Mouse (Mus musculus): ENCODE data around the gene Grb2. TPM values are rescaled to one million over a fixed set of nuclear protein-coding genes. Genes with fewer than 3 reads are reported as not detected.

Grb2 gene
- total RNA-seq (2021) = 100 to 1,000 TPM in 1 of 2 experiments, 10 to 100 TPM in 1; 99.1 to 104 TPM
- long read RNA-seq, experiment 1, transcript Grb2-201 (6 exons, 2,709 nt) = major isoform, 68 of 105 reads
- long read RNA-seq, experiment 1, transcript Grb2-203 (5 exons, 2,683 nt) = minor isoform, 5 of 105 reads
- long read RNA-seq, experiment 1, partial matches to known transcripts = 8 of 105 reads
- long read RNA-seq, experiment 1, other reads (novel, unspliced or antisense) = 24 of 105 reads
- long read RNA-seq, experiment 2, transcript Grb2-203 (5 exons, 2,683 nt) = minor isoform, 7 of 44 reads
- long read RNA-seq, experiment 2, transcript Grb2-201 (6 exons, 2,709 nt) = major isoform, 22 of 44 reads
- long read RNA-seq, experiment 2, partial matches to known transcripts = 2 of 44 reads
- long read RNA-seq, experiment 2, other reads (novel, unspliced or antisense) = 13 of 44 reads

GRCm38 (mm10) chr11:115708209-115708876 is at the start of gene Grb2:
Grb2 (minus strand) TSS chr11:115708597.
- DNase-seq = peak; percentile 99

- DNase-seq = no peak
Observed at GRCm38 (mm10) chr11:115753485-115753884, 45.1 kb upstream of the Grb2 start.

GRCm38 (mm10) chr11:115752653-115753052 is 44.3 kb upstream of the Grb2 start:
- DNase-seq = no peak

GRCm38 (mm10) chr11:115751725-115752124 is 43.3 kb upstream of the Grb2 start:
- DNase-seq = no peak

GRCm38 (mm10) chr11:115749834-115750233 is 41.4 kb upstream of the Grb2 start:
- DNase-seq = no peak

GRCm38 (mm10) chr11:115747351-115747750 is 39.0 kb upstream of the Grb2 start:
- DNase-seq = no peak

- DNase-seq = peak; percentile 26
Observed at GRCm38 (mm10) chr11:115746762-115747161, 38.4 kb upstream of the Grb2 start.

GRCm38 (mm10) chr11:115746109-115746508 is 37.7 kb upstream of the Grb2 start:
- no peak for DNase-seq

GRCm38 (mm10) chr11:115744385-115744784 is 36.0 kb upstream of the Grb2 start:
- DNase-seq = no peak

- no peak for DNase-seq
Observed at GRCm38 (mm10) chr11:115742926-115743325, 34.5 kb upstream of the Grb2 start.

- no peak for DNase-seq
Observed at GRCm38 (mm10) chr11:115741070-115741469, 32.7 kb upstream of the Grb2 start.

GRCm38 (mm10) chr11:115738275-115738885 is 30.0 kb upstream of the Grb2 start:
- peak; percentile 26 for DNase-seq

- DNase-seq = no peak
Observed at GRCm38 (mm10) chr11:115737608-115738208, 29.3 kb upstream of the Grb2 start.

- peak; percentile 19 for DNase-seq
Observed at GRCm38 (mm10) chr11:115734041-115734686, 25.8 kb upstream of the Grb2 start.

- DNase-seq = no peak
Observed at GRCm38 (mm10) chr11:115723231-115723630, 14.8 kb upstream of the Grb2 start.

- peak; percentile 91 for DNase-seq
Observed at GRCm38 (mm10) chr11:115722638-115723037, 14.2 kb upstream of the Grb2 start.

- DNase-seq = peak; percentile 47
Observed at GRCm38 (mm10) chr11:115717660-115718390, 9.4 kb upstream of the Grb2 start.

GRCm38 (mm10) chr11:115716410-115717338 is 8.3 kb upstream of the Grb2 start:
- DNase-seq = no peak

- peak; percentile 59 for DNase-seq
Observed at GRCm38 (mm10) chr11:115714491-115714890, 6.1 kb upstream of the Grb2 start.

GRCm38 (mm10) chr11:115713447-115713846 is 5.0 kb upstream of the Grb2 start:
- no peak for DNase-seq
